Mouse (Mus musculus) right cerebral cortex, postnatal 25 days (tissue): ENCODE measurements at regions not wholly inside any gene's neighbourhood (a gene's known extent, or its start where the extent isn't known, plus 50 kb on each side); places are given as distances from the start of the nearest gene placed in this dataset.

Experiments used
- DNase-seq: peaks from one replicate; pipeline ENCODE4 v3.0.0; 2022

DNA sequence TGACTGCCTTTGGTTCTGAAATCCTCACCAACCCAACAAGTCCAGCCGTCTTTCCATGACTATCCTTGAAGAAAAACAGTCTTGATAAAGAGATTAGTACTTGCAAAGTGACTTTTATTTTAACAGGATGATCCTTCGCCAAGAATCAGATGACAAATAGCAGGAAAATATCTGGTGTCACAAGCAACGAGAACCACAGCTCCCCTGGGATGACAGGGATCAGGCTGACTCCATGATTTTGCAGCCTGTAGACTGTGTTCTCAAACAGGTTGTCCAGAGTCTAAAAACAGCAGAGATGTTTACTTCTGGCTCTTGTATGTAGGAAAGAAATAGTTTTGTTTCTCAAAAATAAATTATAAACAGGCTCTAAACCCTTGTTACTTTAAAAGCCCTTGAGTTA lies 63.3 kb downstream of the Tmem18 start:
- DNase-seq: no peak

DNA sequence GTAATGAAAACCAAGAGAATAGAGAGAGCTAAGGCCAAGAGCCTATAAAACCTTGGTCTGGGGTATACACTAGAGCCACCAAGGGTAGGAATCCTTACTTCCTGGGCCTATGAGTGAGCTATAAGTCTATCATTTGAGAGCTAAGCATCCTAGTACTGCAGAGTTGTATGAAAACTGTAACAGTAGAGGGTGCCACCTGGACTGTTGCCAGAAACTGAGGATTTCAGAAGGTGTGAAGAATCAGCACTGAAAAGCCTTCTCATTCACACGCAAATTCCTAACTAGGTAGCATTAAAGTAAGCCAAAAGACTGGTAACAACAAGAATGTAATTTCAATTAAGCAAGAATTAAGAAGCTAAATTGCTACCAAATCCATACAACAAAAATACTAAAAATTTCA lies 67.3 kb downstream of the Tmem18 start:
- DNase-seq: no peak

DNA sequence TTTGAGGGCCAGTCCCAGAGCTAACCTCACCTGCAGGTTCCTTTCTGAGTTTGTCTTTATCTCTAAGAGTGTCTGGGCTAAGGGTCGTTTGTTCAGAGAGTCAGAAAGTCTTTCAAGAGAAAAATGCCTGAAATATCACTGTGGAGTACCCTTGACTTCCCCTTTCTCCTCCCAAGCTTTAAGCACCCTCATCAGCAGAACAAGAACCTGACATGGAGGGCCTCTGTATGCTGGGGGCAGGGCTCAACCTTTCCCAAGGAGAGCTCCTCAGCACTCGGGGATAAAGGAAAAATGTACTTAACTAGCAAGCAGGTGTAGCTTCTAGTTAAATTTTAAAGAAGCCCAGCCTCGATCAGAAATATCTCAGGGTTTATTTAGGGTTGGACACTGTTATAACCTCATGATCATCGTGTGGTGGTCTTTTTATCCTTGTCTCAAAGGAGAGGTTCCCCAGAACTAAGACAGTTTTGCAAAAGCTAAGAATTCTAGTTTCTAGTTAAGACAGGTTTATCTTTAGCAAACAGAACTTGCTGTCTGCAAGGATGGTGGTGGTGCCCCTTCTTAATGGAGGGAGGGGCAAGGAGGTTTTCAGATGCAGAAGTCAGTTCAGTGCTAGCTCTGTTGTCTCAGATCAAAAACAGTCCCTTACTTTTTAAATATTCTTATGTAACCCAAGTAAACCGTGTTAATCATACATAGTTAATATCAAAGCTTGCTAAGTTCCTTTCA lies 70.3 kb downstream of the Tmem18 start:
- DNase-seq: no peak

DNA sequence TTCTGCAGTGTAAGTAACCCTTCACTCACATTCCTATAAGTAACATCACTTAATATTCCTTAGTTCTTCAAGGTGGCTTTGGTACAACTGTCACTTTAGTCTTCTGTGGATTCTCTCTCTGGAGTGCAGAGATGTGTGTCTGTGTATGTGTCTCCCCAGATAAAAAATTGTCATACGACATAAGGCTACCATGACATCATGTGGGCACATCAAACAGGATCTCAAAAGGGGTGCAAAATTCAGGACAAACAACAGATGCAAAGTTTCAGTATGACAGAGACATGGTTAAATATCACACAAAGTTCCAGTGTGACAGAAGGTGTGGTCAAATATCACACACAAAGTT lies 70.8 kb downstream of the Tmem18 start:
- DNase-seq: no peak

DNA sequence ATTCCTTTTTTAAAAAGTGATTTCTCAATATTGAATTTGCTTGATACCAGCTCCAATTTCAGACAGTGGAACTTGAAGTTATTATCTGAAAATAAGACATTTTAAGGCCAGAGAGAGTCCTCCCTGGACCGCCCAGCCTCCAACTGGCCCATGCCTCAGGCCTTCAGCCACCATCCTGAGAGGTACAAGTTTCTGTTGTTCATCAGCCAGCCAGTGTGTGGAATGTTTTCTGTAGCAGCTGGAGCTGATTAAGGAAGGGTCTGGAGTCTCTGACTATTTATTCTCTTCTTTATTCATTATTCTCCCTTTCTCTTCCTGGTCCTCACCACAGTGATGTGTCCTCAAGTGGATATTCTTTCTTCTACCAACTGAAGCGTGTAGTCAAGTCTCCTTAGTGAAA lies 94.6 kb downstream of the Tmem18 start:
- no peak for DNase-seq

DNA sequence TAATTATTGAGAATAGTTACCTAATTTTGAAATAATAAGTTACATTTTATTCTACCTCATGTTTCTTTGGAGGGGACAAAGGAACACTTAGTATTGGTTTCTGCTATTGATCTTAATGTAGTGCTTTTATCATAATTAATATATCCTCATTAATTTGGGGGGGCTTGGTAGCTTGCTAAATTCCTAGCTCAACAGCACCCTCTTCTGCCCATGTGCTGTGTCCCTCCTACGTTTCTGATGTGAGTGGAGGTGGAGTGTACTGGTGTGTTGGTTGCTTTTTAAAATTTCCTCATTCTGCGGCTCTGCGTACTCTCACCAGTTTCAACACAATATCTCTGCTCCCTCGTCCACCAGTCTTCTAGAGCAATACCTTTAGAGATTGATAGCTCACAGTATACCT lies 105.8 kb downstream of the Tmem18 start:
- DNase-seq: no peak

DNA sequence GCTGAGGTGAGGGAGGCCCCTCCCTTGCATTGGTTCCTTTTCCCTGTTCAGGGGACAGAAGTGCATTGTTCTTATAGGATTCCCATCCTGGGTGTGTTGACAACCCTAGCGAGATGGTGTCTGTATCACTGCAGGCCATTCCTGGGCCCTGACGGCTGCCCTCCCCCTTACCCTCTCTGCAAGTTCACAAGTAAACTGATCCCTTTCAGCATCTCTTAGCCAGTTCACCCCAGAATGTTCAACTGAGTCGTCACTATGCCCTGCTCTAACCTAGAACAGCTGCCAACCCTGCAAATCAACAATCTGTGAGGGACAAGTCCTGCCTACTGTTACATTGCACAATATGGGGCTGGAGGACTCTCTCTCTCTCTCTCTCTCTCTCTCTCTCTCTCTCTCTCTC lies 109.3 kb downstream of the Tmem18 start:
- DNase-seq: no peak

DNA sequence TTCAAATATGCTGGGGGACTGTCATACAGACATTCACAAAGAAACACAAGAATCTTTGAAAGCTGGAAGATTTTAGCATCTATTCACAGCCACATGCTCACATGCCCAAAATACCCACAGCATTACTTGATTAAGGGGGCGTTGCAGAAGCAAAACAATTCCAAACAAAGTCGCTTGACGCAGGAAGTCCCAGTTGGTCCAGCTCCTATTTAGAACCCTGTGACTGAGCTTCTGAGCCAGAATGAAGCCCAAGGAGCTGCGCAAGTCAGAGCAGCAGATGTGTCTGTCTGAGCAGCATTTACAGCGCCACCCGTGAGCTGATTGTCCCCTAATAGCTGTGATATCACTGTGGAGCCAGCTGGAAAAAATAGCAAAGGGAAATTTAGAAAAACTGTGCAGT lies 114.0 kb downstream of the Tmem18 start:
- DNase-seq: peak; percentile 54

DNA sequence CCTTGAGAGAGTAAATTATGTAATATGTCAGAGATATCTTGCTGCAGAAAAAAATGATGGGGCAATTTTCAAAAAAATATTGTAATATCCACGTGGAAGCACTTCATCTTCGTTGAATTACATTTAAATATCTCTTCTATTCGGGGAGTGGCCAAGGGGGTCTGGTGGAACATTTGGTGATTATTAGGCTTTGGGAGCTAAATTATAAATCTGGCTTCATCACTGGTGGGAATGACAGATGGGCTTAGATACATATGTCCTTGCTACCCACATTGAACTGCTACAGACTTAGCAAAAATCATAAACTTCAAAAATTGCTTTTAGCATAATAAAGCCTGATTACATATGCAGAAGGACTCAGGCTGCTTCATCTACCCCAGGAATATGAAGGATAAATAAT lies 119.5 kb downstream of the Tmem18 start:
- DNase-seq: no peak

DNA sequence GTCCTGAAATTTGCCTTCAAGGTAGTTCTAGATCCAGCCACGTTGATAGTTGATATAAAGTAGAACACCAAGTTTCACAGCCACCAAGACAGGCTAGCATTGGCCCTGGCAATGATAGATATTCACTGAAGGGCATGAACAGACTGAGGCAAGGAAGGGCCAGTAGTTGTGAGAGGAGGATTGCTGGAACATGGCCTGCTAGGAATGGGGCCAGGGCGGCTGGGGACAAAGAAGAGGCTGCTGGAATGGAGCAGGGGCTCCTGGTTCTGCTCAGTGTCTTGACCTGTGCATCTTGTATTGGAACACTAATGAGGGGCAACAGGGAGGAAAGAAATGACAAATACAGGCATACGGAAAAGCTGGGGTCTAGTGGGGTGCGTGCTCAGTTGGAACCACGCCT lies 123.0 kb downstream of the Tmem18 start:
- no peak for DNase-seq

DNA sequence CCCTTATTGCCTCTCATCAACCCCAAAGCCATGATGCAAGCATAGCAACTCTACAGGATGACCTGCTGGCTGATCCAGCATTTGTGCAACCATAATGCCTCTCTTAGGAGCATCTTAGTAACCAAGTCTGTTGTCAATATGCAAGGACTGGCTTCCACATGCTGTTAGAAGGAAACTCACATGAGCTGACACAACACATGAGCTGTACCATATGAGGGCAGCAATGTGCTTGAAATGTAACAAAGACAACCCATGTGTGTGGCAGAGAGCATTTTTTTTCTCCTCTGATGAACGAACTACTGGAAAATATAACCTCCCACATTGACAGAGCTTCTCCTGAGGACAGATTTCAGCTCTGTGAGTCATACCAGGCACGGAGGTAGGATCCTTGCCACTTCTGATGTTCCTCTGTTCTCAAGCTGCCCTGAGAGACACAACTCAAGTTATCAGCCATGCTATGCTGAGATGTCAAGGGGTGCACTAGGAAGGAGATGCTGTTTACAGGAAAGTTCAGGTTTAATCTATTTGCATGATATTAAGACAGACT lies 124.5 kb downstream of the Tmem18 start:
- DNase-seq: no peak

DNA sequence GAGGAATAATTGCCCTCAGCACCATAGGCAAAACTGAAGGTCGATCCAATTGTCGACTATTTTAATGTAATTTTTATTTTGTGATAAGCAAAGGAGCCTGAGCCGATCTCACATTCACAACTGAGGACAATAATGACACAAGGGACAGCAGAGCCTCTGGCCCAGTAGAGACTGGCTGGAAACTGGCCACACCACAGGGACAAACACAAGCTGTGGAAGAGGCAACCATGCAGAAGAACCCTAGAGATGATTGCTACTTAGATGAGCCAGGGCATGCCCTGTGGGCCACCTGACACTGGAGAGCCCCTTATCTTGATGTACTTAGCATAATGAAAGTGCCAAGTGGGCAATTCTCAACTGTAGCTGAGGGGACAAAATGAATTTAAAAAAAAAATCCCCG lies 126.3 kb downstream of the Tmem18 start:
- DNase-seq: no peak

DNA sequence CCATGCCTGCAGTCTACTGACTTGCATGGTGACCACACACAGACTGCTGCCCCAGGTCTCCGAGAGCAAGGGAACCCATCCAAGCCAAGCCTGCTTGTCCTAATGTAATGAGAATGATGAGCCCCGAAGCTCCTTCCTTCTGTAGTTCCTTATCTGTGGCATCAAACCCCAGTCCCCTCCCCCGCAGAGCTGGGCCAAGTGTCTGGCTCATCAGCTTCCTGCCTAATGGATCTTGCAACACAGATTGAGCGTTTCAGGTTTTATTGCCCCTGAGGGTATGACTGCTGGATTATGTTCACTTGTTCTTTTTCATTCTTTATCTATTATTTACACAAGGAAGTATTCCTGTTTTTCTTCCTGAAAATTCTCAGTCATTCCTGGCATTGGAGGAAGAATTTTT lies 142.5 kb downstream of the Tmem18 start:
- DNase-seq: no peak

DNA sequence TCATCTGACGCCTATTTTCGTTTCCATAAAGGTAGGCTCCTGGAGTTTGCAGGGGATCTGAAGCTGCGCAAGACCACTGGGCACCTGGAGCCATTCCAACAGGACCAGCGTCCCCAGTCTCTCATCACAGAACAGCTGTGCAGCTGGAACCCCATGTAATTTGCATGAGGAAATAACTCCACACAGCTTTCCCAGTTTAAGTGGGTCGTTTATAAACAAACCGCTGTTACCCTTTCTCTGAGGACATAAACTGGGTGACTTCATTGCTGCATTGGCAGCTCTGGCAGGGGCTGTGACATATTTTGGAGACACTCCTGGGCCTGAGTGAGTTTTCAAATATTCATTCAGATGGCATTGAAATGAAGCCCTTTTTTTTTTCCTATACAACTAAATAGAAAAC lies 145.2 kb downstream of the Tmem18 start:
- no peak for DNase-seq

DNA sequence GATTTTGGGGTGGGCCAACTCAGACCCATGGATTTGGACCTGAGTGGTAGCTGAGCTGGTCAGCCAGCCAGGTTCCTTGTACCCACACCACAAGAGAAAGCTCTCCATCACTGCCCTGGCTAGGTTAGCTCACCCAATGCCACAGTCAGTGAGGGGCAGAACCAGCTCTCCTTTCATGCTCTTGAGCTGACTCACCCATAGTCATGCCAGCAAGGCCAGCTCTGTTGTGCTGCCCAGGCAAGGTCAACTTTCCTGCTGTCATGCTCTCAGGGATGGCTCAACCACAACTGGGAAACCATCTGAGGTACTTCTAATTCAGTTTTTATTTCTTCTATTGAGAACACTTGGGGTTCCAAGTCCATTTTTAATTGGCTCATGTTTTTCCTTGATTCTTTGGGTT lies 116.5 kb upstream of the Alkal2 start:
- no peak for DNase-seq

DNA sequence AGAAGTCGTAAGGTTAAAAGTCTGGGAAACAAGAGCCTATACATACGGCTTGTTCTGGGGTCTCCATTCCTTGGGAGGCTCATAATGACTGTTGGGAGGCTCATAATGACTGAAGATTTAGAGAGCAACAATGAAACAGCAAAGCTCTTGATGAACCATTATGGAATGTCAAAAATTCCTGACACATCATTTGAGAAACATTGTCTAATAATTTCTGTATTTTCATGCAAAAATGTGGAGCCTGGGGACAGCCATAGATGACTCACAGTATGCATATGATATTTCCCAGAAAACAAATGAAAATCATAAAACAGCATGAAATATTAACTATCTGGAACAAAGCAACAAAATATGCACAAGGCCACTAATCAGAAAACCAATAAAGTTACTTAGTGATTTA lies 90.8 kb upstream of the Alkal2 start:
- no peak for DNase-seq

DNA sequence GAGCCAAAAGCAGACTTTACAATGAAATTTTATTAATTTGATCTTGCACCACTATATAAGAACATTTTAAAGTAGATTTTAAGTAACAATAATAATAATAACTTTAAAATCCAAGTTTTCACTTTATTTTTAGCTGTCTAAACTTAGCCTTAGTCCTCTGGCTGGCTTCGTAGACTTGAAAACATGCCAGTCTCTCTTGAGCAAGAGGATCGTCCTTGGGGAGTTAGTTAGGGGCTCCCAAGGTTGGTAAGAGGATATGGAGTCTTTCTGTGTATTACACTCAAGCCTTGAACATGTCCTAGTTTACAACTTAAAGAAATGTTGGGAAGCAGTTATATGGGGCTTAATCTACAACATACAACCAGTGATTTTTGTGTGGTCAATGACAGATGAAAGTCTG lies 68.0 kb upstream of the Alkal2 start:
- no peak for DNase-seq

DNA sequence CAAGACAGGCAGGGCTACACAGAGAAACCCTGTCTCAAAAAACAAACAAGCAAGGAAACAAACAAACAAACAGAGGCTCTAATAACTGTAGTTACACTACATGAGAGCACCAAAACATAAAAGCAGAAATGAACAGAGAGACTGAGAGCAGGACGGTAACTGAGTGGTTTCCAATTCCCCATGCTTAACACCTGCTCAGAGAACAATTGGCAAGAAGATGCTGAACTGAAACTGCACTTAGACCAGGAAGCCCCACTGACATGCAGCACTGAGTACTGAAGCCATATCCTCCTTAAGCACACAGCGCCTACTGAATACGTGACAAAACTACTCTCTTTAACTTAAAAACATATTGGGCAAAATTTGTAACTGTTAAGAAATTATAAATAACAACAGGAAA lies 52.7 kb upstream of the Alkal2 start:
- no peak for DNase-seq
